Mouse (Mus musculus): Measurements from ENCODE around the gene Cdca4.

The Cdca4 gene

DNA sequence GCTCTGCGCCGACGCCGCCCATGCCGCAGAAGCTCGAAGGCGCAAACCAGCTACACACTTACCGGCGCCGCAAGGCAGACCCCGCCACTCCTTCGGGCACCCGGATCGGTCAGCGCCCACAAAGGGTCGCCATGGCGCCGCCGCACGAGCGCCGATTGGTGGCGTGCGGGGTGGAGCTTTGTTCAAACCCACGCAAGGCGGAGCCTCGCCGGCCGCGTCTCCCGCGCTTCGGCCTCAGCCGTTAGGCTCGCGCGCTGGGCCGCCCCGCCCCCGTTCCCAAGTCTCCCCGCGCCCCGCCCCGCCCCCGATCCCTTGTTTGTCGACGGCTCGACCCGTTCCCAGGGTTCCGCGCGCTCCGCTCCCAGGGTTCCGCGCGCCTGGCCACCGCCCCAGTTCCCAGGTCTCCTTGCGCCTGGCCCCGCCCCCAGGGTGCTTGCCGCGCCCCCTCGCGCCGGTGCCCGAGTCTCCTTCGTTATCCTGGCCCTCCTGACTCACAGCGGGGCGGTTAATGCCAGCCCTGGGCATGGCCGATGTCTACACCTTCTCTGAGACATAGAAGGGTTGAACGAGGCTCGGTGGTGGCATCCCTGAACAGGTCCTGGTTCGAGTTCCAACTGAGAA, at the start of gene Cdca4:
Gene Cdca4, minus strand, starts transcription at position 180 of the 621 bp plus-strand sequence.
- DNase-seq (ENCODE audit: extremely low read depth, low read depth) = peak; percentile 95

DNA sequence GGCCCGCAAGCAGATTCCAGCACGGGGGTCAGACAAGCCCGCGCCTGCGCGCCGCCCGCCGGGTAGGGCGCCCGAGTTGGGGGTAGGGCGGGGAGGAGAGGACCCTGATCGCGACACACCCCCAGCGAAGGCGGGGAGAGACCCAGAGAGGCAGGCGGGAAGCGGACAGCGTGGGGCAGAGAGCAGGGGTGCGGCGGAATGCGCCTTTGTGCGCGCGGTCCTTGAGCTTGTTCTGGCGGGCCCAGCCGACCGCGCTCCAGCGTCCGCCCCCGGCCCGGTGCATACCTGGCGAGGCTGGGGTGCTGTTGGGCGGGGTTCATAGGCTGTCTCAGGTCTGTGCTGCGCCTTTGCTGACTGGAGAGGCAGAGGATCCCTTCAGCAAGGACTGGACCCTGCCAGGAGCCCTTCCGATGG, 48.4 kb upstream of the Cdca4 start:
- no peak for DNase-seq (ENCODE audit: extremely low read depth, low read depth)

DNA sequence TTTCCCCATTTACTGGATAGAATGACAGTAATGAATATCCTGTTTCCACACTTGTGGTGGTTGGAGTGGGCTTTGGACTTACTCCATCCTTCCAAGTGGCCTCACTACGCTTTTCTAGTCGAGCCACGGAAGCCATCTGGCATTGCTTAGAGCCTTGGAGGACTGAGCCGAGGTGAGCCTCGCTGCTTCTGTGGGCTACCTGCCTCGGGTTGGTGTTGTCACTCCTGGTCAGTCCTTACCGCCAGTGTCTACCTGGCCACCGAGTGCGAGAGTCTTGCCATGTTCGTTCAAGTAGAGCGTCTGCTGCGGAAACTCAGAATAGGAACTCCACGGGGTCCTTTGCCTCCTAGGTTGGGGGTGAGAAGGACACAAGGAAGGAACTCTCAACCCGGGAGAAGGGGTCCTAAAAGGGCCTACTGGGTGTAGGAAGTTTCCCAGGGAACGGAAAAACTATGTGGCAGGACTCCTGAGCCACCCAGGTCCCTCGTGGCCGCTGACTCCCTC, 47.9 kb upstream of the Cdca4 start:
- no peak for DNase-seq (ENCODE audit: extremely low read depth, low read depth)

DNA sequence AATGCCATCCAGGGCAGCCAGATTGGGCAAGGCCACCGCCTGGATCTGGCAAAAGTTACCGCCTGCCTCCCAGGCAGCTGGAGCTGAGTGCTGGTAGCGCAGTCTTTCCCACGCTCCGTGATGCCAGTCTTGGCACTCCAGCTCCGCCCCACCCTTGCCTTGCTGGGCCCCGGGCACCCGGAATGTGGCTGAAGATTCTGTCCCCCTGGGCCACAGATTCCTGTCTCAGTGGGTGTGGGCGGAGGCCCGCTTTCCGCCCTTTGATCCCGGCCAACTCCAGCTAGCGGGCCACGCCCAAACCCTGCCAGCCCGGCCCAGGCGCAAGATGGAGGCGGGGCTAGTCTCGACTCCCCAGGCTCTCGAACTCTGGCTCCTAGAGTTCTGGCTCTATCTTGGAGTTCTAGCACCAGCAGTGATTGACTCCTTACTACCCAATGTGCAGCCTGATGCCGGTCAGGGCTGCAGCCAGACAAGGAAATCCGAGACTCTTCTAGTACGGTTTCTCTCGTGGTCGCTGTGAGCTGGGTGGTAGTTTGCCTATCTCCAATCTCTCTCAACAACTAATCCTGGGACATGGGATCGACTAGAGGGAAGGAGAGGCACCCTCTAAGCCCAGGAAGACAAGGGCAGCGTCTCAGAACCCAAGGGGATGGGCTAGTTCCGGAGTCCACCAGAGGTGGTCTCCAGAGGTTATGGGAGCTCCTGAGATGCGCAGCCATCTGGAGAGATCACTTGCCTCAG, 47.3 kb upstream of the Cdca4 start:
- DNase-seq (ENCODE audit: extremely low read depth, low read depth) = no peak

DNA sequence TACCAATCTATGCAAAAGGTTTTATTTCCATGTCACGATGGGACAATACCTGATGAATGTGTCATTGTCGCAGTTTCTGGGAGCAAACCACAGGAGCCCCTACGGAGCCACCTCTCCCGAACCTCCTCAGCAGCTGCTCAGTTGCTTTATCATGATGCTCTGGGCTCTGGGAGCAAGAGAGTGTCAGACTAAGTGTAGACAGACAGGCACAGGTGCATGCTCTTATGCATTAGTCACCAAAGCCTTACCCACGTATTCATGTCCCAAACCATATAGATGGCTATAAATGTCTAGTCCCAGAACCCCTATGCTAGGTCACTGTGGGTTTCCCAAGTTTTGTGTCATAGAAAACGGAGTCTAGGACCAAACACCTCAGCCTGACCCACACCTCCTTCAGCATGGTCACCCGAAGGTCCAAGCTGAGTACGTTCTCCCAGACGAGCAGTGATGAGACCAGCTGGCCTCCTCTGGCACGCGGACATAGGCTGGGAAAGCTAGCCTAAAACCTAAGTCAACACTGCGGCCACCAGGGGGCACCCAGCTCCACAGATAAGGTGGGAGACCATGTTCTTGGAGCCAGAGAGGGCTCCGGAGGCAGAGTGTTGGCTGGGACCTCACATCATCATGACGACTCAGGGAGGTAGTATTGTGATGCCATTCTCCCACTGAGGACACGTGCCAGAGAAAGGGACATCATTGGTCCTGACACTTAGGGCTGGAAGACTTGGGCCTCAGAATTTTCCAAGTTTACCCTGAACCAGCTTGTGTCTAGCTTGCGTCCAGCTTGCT, 46.2 kb upstream of the Cdca4 start:
- peak; percentile 89 for DNase-seq (ENCODE audit: extremely low read depth, low read depth)

DNA sequence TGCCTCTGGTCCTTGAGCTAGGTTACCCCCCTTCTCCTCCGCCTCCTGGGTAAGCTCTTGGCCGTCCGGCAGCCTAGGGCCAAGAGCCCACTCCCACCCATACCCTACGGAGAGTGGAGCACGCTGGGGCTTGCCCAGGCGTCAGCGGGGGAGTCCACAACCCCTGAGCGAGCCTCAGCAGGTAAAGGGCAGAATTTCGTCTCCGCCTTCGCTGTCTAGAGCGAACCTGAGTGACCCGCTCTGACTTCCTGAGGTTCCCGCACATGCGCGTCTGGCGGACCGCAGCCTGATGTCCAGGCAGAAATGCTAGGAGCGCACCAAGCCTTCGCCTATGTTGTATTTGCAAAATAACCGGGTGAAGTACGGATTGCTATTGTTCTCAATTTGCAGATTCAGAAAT, 45.0 kb upstream of the Cdca4 start:
- no peak for DNase-seq (ENCODE audit: extremely low read depth, low read depth)

DNA sequence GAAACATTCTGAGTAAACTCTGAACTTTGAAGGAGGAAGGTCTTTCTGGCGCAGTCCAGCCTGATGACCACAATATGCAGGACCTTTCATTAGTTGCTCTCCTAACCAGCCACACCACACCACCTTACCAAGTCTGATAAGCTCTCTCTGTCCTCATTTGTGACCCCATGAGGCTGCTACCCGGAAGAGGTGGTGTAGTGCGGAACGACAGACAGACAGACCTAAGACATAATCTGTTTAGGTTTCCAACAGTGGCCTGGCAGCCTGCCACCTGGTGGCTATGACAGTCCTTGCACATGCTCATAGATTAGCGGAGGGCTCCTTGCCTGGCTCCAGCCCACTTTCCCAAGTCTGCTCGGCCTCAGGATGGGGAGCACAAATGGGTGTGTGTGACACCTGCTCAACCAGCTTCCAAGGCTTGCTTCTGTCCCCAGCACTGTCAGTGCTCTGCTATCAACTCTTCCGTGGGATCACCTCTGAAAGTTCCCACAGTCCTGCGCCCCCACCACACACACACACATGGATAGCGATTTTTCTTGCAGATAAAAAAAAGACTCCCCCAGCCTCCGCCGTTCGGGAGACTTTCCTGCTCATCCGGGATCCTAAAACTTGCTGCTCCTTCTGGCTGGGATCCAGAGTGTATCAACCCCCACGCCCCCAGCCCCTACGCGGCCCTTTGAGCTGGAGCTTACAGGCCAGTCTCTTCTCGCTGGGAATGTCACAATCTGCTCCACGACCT, 44.4 kb upstream of the Cdca4 start:
- peak; percentile 95 for DNase-seq (ENCODE audit: extremely low read depth, low read depth)

DNA sequence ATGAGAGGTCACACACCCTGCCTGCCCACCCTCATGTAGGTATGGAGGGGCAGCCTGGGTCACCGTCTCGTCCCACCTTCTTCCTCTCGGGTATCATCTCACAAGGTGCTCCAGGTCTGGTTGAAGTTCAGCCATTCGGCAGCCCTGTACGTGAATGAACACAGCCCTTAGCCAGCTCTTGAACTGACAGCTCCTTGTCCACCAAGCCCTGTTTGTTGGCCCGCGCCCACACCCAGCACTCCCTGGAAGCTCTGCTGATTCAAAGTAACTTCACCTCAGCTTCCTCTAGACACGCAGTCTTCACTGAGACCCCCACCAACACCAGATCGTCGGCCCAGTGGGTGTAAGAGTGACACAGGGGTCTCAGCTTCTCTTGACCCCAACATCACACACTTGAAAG, 43.8 kb upstream of the Cdca4 start:
- no peak for DNase-seq (ENCODE audit: extremely low read depth, low read depth)

DNA sequence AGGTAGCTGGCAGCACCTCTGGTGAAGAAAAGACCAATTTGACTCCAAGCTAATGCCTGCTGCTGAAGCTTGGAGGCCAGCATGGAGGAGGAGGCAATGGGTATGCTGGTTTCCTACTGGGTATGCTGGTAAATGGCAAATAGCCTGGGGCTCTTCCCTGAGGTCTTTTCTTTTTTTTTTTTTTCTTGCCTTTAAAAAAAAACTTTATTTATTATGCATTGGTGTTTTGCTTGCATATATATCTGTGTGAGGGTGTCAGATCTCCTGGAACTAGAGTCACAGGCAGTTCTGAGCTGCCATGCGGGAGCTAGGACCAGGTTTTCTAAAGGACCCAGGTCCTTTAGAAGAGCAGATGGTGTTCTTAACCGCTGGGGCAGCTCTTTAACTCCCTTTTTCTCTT, 42.0 kb upstream of the Cdca4 start:
- no peak for DNase-seq (ENCODE audit: extremely low read depth, low read depth)

DNA sequence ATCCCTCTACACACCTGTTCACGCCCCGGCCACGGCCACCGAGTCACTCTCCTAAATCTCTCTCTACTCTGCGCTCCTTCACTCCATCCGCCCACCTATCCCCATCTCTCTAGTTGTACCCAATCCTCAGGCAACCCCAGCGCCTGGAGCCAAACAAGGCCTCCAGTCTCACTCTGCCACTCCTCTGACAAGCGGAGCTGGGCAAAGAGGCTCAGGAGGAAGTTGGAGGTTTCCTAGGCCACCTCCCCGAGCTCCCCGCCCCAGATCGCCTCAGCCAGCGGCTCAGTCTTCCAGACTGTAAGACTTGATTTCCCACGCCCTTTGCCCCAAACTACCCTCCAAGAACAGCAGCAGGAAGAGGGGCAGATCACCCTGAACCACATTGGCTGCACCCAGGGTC, 41.6 kb upstream of the Cdca4 start:
- peak; percentile 60 for DNase-seq (ENCODE audit: extremely low read depth, low read depth)

DNA sequence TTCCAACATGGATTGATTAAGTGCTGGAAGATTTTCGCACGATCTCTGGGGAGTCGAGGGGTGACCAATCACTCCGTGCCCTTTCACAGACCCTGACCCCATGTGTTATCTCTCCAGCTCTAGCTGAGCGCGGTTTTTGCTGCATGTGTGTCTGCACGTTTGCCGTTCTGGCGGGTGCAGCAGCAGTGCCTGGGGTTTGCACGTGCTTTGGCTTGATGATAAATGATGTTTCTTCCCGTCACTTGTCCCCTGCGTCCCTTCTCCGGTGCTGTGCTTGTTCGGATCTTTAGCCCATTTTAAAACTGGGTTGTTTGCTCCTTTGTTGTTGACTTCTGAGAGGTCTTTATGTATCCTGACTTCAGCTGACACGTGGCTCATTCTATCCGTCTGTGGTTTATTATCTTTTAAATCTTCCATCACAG, 40.6 kb upstream of the Cdca4 start:
- DNase-seq (ENCODE audit: extremely low read depth, low read depth) = no peak

DNA sequence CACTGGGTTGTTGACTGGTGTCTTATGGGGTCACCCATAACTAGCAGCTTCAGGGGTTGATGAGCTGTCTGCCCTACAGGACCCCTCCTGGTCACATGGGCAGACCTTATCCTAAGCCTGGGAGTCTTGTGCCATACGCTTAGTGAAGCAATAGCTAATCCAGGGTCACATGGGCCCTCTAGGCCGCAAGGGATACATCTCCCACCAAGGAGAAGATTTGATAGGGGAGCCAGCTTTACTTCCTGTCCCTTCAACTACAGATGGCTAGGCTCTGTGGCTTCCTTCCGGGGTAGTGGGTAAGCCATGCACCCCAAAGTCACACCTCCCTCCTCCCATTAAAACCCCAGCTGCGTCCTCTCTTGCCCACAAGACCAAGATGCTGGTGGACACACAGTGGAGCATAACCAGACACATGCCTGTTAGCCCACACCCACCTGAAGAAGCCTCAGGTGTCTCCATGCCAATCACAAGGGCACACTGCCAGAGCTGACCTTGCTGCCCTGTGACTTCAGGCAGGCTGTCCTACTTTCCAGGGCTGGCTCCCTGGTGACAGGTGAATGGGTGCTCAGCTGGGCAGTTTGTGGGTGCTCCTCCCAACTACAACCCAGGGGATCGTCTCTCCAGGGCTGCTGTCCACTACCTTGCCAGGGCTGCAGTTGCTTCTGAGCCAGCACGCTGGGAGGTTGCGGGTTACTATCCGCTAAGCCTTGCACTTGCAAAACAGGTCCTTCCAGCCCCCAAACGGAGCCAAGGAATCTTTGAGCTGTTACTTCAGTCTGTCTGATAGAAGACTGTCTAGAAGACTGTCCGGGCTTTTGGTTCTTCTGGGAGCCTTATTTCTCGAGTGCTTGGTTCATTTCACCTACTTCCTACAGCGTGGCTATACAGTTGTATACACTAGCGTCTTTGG, 39.2 kb upstream of the Cdca4 start, which contains the start of gene Gpr132:
Gene Gpr132, minus strand, starts transcription at position 51 of the 910 bp plus-strand sequence.
- no peak for DNase-seq (ENCODE audit: extremely low read depth, low read depth)

DNA sequence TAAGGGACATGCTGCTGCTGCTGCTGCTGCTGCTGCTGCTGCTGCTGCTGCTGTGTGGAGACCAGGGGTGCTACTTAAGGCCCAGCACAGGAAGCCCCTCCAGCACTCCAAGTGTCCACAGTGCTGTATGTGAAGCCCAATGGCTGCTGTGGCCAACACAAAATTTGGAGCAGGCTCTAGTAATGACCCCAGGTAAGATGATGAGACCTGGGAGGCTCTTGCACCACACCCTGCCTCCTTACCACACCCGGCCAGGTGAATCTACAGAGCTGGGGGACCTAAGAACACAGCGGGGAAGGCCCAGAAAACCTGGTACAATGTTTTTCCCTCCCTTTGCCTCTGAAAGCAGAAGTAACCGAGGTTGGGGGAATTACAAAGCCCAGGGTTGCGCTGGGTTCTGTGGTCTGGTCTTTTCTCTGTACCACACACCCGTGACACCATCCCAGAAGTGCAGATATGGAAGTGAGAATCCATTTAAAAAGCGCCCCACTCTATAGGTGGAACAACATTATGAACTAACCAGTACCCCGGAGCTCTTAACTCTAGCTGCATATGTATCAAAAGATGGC, 38.0 kb upstream of the Cdca4 start:
- no peak for DNase-seq (ENCODE audit: extremely low read depth, low read depth)

DNA sequence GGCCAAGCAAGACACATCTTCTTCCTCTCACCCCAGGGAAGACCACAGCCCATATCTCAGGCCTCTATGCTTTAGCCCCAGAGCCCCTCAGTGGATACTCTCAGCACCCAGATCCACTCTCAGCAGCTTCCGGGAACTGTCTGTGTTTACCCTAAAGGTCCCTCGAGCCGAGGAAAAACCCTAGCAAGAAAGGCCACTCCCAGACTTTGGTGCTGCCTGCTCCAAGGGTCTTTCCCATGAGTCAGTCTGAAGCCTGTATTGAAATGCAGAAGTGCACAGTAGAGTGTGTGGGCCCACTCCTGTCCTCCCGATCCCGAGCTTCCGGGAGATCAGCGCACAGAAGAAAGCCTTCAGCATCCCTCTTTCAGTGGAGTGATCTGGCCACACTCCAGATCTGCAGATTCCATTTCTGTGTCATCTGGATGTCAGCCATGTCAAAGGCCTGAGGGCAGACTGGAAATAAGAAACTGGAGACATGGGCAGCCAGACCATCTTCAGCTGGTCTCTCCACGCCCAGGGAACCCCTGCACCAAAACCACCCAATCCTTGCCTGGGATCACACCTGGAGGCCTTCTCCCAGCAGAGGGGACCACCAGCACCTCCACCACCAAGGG, 37.4 kb upstream of the Cdca4 start:
- DNase-seq (ENCODE audit: extremely low read depth, low read depth) = no peak

DNA sequence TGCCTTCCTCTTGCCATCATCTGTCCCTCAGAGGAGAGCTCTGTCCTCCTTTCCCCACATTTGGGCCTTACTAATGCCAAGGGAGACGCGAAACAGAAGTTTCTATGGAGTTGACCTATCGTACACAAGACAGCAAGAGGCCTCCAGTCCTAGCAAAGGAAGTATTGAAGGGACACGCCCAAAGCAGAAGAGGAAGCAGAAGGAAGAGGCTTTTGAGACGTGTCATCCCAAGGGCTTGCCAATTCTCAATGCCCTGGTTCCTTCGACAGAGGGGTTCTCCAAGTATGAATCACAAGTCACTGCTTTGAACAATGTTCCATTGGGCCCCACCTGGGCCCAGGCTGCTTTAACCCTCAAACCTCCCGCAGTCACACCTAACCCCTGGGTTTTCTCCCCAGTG, 35.6 kb upstream of the Cdca4 start:
- DNase-seq (ENCODE audit: extremely low read depth, low read depth) = peak; percentile 89

DNA sequence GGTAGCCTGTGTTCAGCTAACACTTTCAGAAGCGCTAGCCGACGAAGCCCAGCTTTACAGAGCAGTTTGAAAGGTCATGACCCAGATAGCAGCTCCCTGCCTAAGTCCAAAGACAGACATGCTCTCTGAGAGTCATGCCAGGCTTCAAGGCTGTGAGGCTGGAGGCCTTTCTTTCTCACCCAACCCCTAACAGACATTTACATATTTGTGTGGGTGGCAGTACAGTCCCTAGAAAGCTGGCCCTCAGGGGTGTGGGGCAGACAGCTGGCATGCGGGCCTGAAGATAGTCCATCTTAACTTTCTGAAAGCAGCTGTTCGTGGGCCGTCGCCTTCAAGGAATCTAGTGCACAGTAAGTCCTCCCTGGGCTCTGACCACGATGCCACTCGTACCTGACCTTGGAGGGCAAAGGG, 32.7 kb upstream of the Cdca4 start:
- no peak for DNase-seq (ENCODE audit: extremely low read depth, low read depth)

DNA sequence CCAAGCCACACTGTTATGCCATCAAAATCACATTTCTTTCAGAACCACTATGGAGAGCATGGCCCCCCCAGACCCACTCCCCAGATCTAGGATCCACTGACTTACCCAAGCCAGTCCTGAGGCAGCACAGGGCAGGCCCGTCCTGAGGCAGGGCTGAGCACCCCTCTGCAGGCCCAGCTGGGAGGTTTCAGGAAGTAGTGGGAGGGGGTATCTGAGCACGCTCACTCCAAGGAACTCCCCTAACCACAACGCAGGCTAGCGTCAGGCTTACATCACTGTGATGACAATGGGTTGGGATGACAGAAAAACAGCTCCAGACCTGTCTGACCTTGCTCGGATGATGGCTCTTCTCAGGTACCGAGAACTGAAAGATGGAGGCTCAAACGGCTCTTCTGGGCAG, 31.5 kb upstream of the Cdca4 start:
- no peak for DNase-seq (ENCODE audit: extremely low read depth, low read depth)

DNA sequence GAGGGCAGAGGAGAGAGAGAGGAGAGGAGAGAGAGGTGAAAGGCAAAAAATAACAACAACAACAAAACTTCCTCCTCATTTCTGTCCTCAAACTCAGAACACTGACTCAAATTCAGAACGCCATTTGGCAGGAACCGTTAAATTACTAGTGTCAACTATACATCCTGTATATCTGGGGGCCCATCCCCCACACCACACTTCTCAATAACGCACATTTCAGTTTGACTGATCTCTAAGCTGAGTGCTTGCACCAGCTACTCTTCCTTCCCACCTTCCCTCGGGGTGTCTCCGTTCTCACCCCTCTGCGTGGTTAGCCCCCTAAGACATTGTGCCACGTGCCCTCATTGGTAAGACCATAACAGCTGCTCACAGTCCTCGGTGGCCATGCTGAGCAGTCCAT, 30.7 kb upstream of the Cdca4 start:
- DNase-seq (ENCODE audit: extremely low read depth, low read depth) = no peak

DNA sequence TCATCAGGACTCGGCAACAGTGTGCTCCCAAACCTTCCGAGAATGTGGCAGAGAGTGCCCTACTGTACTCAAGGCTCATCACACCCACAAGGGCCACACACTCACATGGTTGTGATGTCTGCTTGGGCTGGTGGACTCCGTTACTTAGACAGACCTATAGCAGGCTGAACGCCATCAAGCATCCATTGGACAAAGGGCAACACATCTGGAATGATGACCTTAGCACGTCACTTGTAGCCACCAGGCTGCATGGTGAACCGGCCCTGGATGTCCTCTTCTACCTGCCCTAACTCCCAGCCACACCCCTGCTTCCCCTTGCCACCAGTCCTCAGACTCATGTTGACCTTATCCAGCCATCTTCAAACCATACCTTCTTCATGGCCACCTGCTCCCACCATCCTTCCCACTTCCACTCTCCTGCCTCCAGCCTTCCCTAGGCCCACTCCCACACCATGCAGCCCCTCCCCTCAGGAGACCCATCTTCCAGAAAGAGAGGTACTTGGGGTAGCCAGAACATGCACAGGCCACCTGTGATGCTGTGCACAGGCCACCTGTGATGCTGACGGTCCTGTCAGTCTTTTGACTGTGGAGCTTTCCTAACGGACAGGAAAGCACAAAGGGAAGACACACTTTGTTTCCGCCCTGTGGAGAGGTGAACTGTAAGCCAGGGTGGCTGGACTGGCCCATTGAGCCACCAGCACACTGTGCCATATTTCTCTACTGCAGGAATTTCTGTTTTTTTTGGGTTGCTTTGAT, 29.5 kb upstream of the Cdca4 start:
- no peak for DNase-seq (ENCODE audit: extremely low read depth, low read depth)

Measured in MEL-GATA-1-ER (cell line).